Mouse (Mus musculus) CH12.LX (cell line): ENCODE measurements at regions not wholly inside any gene's neighbourhood (a gene's known extent, or its start where the extent isn't known, plus 50 kb on each side); places are given as distances from the start of the nearest gene placed in this dataset.

ENCODE experiments used
- DNase-seq: peaks from one replicate; pipeline ENCODE4 v3.0.0-alpha.2; 2013; ENCODE audit errors: extremely low read depth
- H3K27ac ChIP-seq: 2 replicates; pipeline ENCODE4 v1.5.1; 2012; ENCODE audit warnings: low read depth, mild to moderate bottlenecking, control low read depth, moderate library complexity; ENCODE audit not compliant: insufficient read depth
- H3K27me3 ChIP-seq: replicated peaks from 2 replicates; pipeline ENCODE3; 2012; ENCODE audit warnings: inconsistent platforms
- H3K36me3 ChIP-seq, 2 experiments: replicated peaks in 1 of 2; 2 replicates each; pipeline versions ENCODE3 to v1.6.1; 2012; ENCODE audit warnings: inconsistent platforms in 1 of 2, low read length in 1 of 2, mild to moderate bottlenecking in 1 of 2, mixed read lengths in 1 of 2, moderate library complexity in 1 of 2; ENCODE audit not compliant: control insufficient read depth in 1 of 2, insufficient read depth in 1 of 2
- H3K4me1 ChIP-seq, 2 experiments: 2 replicates each; pipeline ENCODE4 v1.6.1; 2012; ENCODE audit warnings: inconsistent platforms in 1 of 2, moderate library complexity in 1 of 2; ENCODE audit not compliant: insufficient read depth in 2 of 2, control insufficient read depth in 1 of 2
- H3K4me2 ChIP-seq: 2 replicates; pipeline ENCODE4 v1.6.1; 2012; ENCODE audit warnings: low read depth, mild to moderate bottlenecking, control low read depth; ENCODE audit not compliant: poor library complexity, insufficient read depth, severe bottlenecking
- H3K4me3 ChIP-seq, 3 experiments: fragments of 150-350 bp in 1 of 3; sonication (generic) in 1 of 3; replicated peaks in 1 of 3; 2 replicates each; pipeline versions ENCODE3 to v1.5.1; 2011 to 2012; ENCODE audit warnings: low read depth in 2 of 3, low read length in 2 of 3, mild to moderate bottlenecking in 2 of 3, moderate library complexity in 2 of 3, control low read depth in 1 of 3, improper control_type of control experiment in 1 of 3, inconsistent platforms in 1 of 3, mixed read lengths in 1 of 3; ENCODE audit not compliant: poor library complexity in 1 of 3
- H3K79me2 ChIP-seq: replicated peaks from 2 replicates; pipeline ENCODE4 v1.6.1; 2012; ENCODE audit warnings: mild to moderate bottlenecking, moderate library complexity; ENCODE audit not compliant: control insufficient read depth, poor library complexity, insufficient read depth, severe bottlenecking; ENCODE audit errors: extremely low read depth
- H3K9ac ChIP-seq: 2 replicates; pipeline ENCODE4 v1.6.1; 2012; ENCODE audit warnings: low read depth, mild to moderate bottlenecking, control low read depth, moderate library complexity; ENCODE audit not compliant: insufficient read depth
- H3K9me3 ChIP-seq: replicated peaks from 2 replicates; pipeline ENCODE3; 2012; ENCODE audit warnings: low read length, inconsistent platforms, mixed read lengths
- CHD1 ChIP-seq: IDR thresholded peaks from 2 replicates; pipeline ENCODE4 v1.6.1; 2012; ENCODE audit warnings: low read depth, low read length, improper control_type of control experiment, inconsistent platforms
- CHD2 ChIP-seq: IDR thresholded peaks from 2 replicates; pipeline ENCODE4 v1.6.1; 2011; ENCODE audit warnings: low read length, improper control_type of control experiment
- E2F4 ChIP-seq: IDR thresholded peaks from 2 replicates; pipeline ENCODE4 v1.6.1; 2011; ENCODE audit warnings: low read depth, low read length, improper control_type of control experiment; ENCODE audit not compliant: insufficient replicate concordance
- ELF1 ChIP-seq: IDR thresholded peaks from 2 replicates; pipeline ENCODE4 v1.6.1; 2014; ENCODE audit warnings: low read depth, mild to moderate bottlenecking, inconsistent platforms, low read length, improper control_type of control experiment
- EP300 ChIP-seq: IDR thresholded peaks from 2 replicates; pipeline ENCODE4 v1.6.1; 2011; ENCODE audit warnings: low read length, improper control_type of control experiment
- ETS1 ChIP-seq: conservative IDR thresholded peaks from 2 replicates; pipeline ENCODE4 v1.6.1; 2012; ENCODE audit warnings: low read depth, mild to moderate bottlenecking, inconsistent platforms, low read length, improper control_type of control experiment, moderate library complexity
- GABPA ChIP-seq: IDR thresholded peaks from 2 replicates; pipeline ENCODE4 v1.6.1; 2012; ENCODE audit warnings: low read depth, low read length, improper control_type of control experiment, inconsistent platforms; ENCODE audit not compliant: insufficient replicate concordance
- IRF4 ChIP-seq: IDR thresholded peaks from 2 replicates; pipeline ENCODE4 v1.6.1; 2014; ENCODE audit warnings: low read depth, mild to moderate bottlenecking, inconsistent platforms, low read length, improper control_type of control experiment
- JUN ChIP-seq: IDR thresholded peaks from 2 replicates; pipeline ENCODE4 v1.6.1; 2011; ENCODE audit warnings: low read depth, mild to moderate bottlenecking, low read length, improper control_type of control experiment, moderate library complexity; ENCODE audit not compliant: insufficient read depth
- KAT2A ChIP-seq: IDR thresholded peaks from 2 replicates; pipeline ENCODE4 v1.6.1; 2012; ENCODE audit warnings: low read length, improper control_type of control experiment, inconsistent platforms; ENCODE audit not compliant: insufficient replicate concordance
- MAFK ChIP-seq: IDR thresholded peaks from 2 replicates; pipeline ENCODE4 v1.6.1; 2011; ENCODE audit warnings: low read length, improper control_type of control experiment; ENCODE audit not compliant: insufficient replicate concordance
- MAX ChIP-seq: IDR thresholded peaks from 2 replicates; pipeline ENCODE4 v1.6.1; 2011; ENCODE audit warnings: low read length, improper control_type of control experiment
- MAZ ChIP-seq: IDR thresholded peaks from 2 replicates; pipeline ENCODE4 v1.6.1; 2012; ENCODE audit warnings: low read depth, mild to moderate bottlenecking, inconsistent platforms, low read length, improper control_type of control experiment, moderate library complexity
- MEF2A ChIP-seq: IDR thresholded peaks from 2 replicates; pipeline ENCODE4 v1.6.1; 2014; ENCODE audit warnings: low read depth, mild to moderate bottlenecking, inconsistent platforms, low read length, improper control_type of control experiment, borderline replicate concordance
- MXI1 ChIP-seq: IDR thresholded peaks from 2 replicates; pipeline ENCODE4 v1.6.1; 2011; ENCODE audit warnings: mild to moderate bottlenecking, low read depth, low read length, improper control_type of control experiment
- NRF1 ChIP-seq: IDR thresholded peaks from 2 replicates; pipeline ENCODE4 v1.6.1; 2014; ENCODE audit warnings: low read depth, mild to moderate bottlenecking, inconsistent platforms, low read length, improper control_type of control experiment, moderate library complexity
- PAX5 ChIP-seq: IDR thresholded peaks from 2 replicates; pipeline ENCODE4 v1.6.1; 2012; ENCODE audit warnings: low read length, inconsistent platforms, mixed read lengths
- POLR2A ChIP-seq: IDR thresholded peaks from 2 replicates; pipeline ENCODE4 v1.6.1; 2011; ENCODE audit warnings: low read depth, mild to moderate bottlenecking, improper control_type of control experiment, low read length
- SMC3 ChIP-seq: IDR thresholded peaks from 2 replicates; pipeline ENCODE4 v1.6.1; 2011; ENCODE audit warnings: low read depth, low read length, improper control_type of control experiment
- TCF12 ChIP-seq: IDR thresholded peaks from 2 replicates; pipeline ENCODE4 v1.6.1; 2014; ENCODE audit warnings: low read depth, mild to moderate bottlenecking, inconsistent platforms, low read length, improper control_type of control experiment
- UBTF ChIP-seq: IDR thresholded peaks from 2 replicates; pipeline ENCODE4 v1.6.1; 2012; ENCODE audit warnings: low read depth, mild to moderate bottlenecking, inconsistent platforms, low read length, improper control_type of control experiment, moderate library complexity
- USF2 ChIP-seq: conservative IDR thresholded peaks from 2 replicates; pipeline ENCODE4 v1.6.1; 2011; ENCODE audit warnings: low read depth, low read length, improper control_type of control experiment
- dilution Hi-C: fragments of 300-500 bp; cut with MboI; formaldehyde crosslinking; loops from 2 replicates; pipeline ENCODE4 v1.14.3; 2020; ENCODE audit warnings: low sequenced_read_pairs; ENCODE audit not compliant: extremely low pct_unique_long_range_greater_than_20kb, extremely low pct_ligation_motif_present
- in situ Hi-C: fragments of 300-500 bp; cut with MboI; formaldehyde crosslinking; loops from 3 replicates; pipeline ENCODE4 v1.14.3; 2019; ENCODE audit warnings: low sequenced_read_pairs, low pct_ligation_motif_present, low pct_unique_long_range_greater_than_20kb, mixed read lengths

DNA sequence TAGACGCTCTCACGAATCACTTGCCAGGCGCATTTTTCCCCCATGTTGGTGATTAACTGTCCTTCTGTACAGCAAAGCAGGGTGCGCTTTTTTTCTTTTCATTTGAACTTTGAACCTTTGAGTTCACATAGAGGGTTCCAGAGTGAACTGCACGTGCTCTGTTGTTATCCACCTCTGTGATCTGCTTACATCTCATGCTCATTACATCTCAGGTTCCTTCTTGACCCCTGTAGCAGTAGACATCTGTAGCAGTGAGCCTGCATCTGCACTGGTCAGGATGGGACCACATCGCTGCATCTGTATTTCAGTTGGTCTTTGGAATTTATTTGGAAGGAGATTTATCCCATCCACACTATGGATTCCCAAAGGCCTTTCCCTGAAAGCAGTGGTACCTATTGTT, 269.6 kb downstream of the Gm11146 start:
- dilution Hi-C loops (no loop called here), in situ Hi-C loops (no loop called here)
- Histone ChIP-seq H3K27me3 (no peaks in the 10 kb centered on the region), H3K27ac (no peak overlapping the region), H3K4me3 (no peak overlapping the region)
- TF ChIP-seq IRF4 (no peak), NRF1 (no peak), JUN (no peak), SMC3 (no peak), PAX5 (no peak), UBTF (no peak), E2F4 (no peak), MEF2A (no peak), MAZ (no peak), MAFK (no peak), EP300 (no peak), MAX (no peak), ELF1 (no peak), GABPA (no peak), USF2 (no peak), CHD1 (no peak)
- TF ChIP-seq, all 38 proteins: peak for 0
- H3K4me2 ChIP-seq: no peak overlapping the region
- no peak overlapping the region for H3K9ac ChIP-seq
- DNase-seq: no peak
- H3K79me2 ChIP-seq: no peaks in the 10 kb centered on the region
- H3K36me3 ChIP-seq: no peaks in the 10 kb centered on the region
- H3K9me3 ChIP-seq: peaks cover 26% of the 10 kb centered on the region
- no peaks in the 10 kb centered on the region for H3K4me1 ChIP-seq

DNA sequence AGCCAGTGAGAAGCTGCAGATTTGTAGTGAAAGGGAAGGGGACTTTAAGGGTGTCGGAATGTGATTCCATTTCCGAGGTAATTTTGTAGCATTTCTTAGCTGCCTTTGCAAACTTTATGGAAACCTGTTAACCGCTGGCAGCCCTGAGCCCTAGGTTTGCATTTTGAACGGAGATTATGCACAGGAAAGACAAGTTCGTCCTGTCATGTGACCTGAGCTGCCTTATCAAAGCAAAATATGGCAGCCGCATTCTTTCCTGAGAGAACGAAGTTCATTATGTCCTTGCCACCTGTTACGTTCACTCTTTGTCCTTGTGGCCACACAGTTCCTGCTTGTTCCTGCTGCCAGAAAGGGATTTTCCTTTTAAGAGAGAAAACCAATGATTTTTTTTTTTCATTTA, 270.9 kb downstream of the Gm11146 start:
- H3K27me3 ChIP-seq: no peaks in the 10 kb centered on the region
- no peak overlapping the region for H3K4me2 ChIP-seq
- H3K9ac ChIP-seq: no peak overlapping the region
- H3K4me1 ChIP-seq: no peaks in the 10 kb centered on the region
- H3K9me3 ChIP-seq: peaks cover 23% of the 10 kb centered on the region
- no peaks in the 10 kb centered on the region for H3K36me3 ChIP-seq
- no peak overlapping the region for H3K27ac ChIP-seq
- no peak for DNase-seq
- dilution Hi-C loops: no loop called here
- in situ Hi-C loops: no loop called here
- H3K4me3 ChIP-seq: no peak overlapping the region
- H3K79me2 ChIP-seq: no peaks in the 10 kb centered on the region
- TF ChIP-seq ETS1: no peak
- no peak for TF ChIP-seq CHD2
- TF ChIP-seq TCF12: no peak
- TF ChIP-seq GABPA: no peak
- no peak for TF ChIP-seq MXI1
- TF ChIP-seq POLR2A: no peak
- TF ChIP-seq KAT2A: no peak
